Mouse (Mus musculus): Measurements from ENCODE around the gene Olfr469. TPM values are rescaled to one million over a fixed set of nuclear protein-coding genes. Genes with fewer than 3 reads are reported as not detected.
"Not testable (repeated sequence)": the region's sequence is repeated elsewhere in the genome, so short reads cannot be mapped to it uniquely, and the experiment has no call there.

The Olfr469 gene
- polyA plus RNA-seq (2012; rRNA removed): not detected in 2 replicates

GRCm38 (mm10) chr7:107825441-107825840, at the start of gene Olfr469:
Gene Olfr469 (minus strand): TSS chr7:107825541.
- not testable (repeated sequence) for H3K4me1 ChIP-seq (ENCODE audit: control insufficient read depth, insufficient read depth, insufficient read length, low read length); H3K27ac ChIP-seq (ENCODE audit: insufficient read depth, low read depth, low read length); H3K27me3 ChIP-seq (ENCODE audit: control insufficient read depth, insufficient read depth, low read length); H3K36me3 ChIP-seq (ENCODE audit: control insufficient read depth, insufficient read depth, low read length); H3K4me3 ChIP-seq (ENCODE audit: low read depth, low read length)

GRCm38 (mm10) chr7:107847390-107847789, 22.0 kb upstream of the Olfr469 start, which contains the start of gene Olfr470:
Gene Olfr470 (minus strand): TSS chr7:107847490.
- H3K27me3 ChIP-seq (ENCODE audit: control insufficient read depth, insufficient read depth, low read length); H3K4me1 ChIP-seq (ENCODE audit: control insufficient read depth, insufficient read depth, insufficient read length, low read length); H3K36me3 ChIP-seq (ENCODE audit: control insufficient read depth, insufficient read depth, low read length); H3K27ac ChIP-seq (ENCODE audit: insufficient read depth, low read depth, low read length); H3K4me3 ChIP-seq (ENCODE audit: low read depth, low read length): not testable (repeated sequence)
- 69% methylated on average over 1 of the region's 1 CpGs for WGBS

- no peaks in the 10 kb centered on the region for H3K27me3 ChIP-seq (ENCODE audit: control insufficient read depth, insufficient read depth, low read length)
- no peak overlapping the region for H3K27ac ChIP-seq (ENCODE audit: insufficient read depth, low read depth, low read length)
- no peak overlapping the region for H3K4me3 ChIP-seq (ENCODE audit: low read depth, low read length)
- WGBS: 75% methylated on average over 1 of the region's 1 CpGs
- no peaks in the 10 kb centered on the region for H3K36me3 ChIP-seq (ENCODE audit: control insufficient read depth, insufficient read depth, low read length)
- H3K4me1 ChIP-seq (ENCODE audit: control insufficient read depth, insufficient read depth, insufficient read length, low read length): no peaks in the 10 kb centered on the region
- TF ChIP-seq POLR2A (IDR thresholded peaks at IDR 0.05; ENCODE audit: low read depth, low read length): no peak
- TF ChIP-seq CTCF (IDR thresholded peaks at IDR 0.05; ENCODE audit: extremely low read depth, insufficient read length, insufficient replicate concordance, low read depth, low read length): no peak
Observed at GRCm38 (mm10) chr7:107841719-107842118, 16.4 kb upstream of the Olfr469 start.

- WGBS: 33% methylated on average over 2 of the region's 2 CpGs
- not testable (repeated sequence) for H3K36me3 ChIP-seq (ENCODE audit: control insufficient read depth, insufficient read depth, low read length); H3K27ac ChIP-seq (ENCODE audit: insufficient read depth, low read depth, low read length); H3K4me3 ChIP-seq (ENCODE audit: low read depth, low read length); H3K27me3 ChIP-seq (ENCODE audit: control insufficient read depth, insufficient read depth, low read length); H3K4me1 ChIP-seq (ENCODE audit: control insufficient read depth, insufficient read depth, insufficient read length, low read length)
Observed at GRCm38 (mm10) chr7:107823867-107824266, 1.5 kb downstream of the Olfr469 start.

- TF ChIP-seq POLR2A (IDR thresholded peaks at IDR 0.05; ENCODE audit: low read depth, low read length) (no peak), CTCF (IDR thresholded peaks at IDR 0.05; ENCODE audit: extremely low read depth, insufficient read length, insufficient replicate concordance, low read depth, low read length) (no peak)
Observed at GRCm38 (mm10) chr7:107819442-107819841, 5.9 kb downstream of the Olfr469 start.

GRCm38 (mm10) chr7:107811963-107812362, 13.4 kb downstream of the Olfr469 start, which contains the start of gene Olfr467:
Gene Olfr467 (plus strand): TSS chr7:107812263.
- Histone ChIP-seq H3K36me3 (ENCODE audit: control insufficient read depth, insufficient read depth, low read length) (no peaks in the 10 kb centered on the region), H3K27me3 (ENCODE audit: control insufficient read depth, insufficient read depth, low read length) (no peaks in the 10 kb centered on the region), H3K4me3 (ENCODE audit: low read depth, low read length) (no peak within 1 kb of the TSS), H3K4me1 (ENCODE audit: control insufficient read depth, insufficient read depth, insufficient read length, low read length) (no peaks in the 10 kb centered on the region), H3K27ac (ENCODE audit: insufficient read depth, low read depth, low read length) (no peak within 1 kb of the TSS)
- TF ChIP-seq POLR2A (IDR thresholded peaks at IDR 0.05; ENCODE audit: low read depth, low read length): no peak
- no peak for TF ChIP-seq CTCF (IDR thresholded peaks at IDR 0.05; ENCODE audit: extremely low read depth, insufficient read length, insufficient replicate concordance, low read depth, low read length)

More at GRCm38 (mm10) chr7:107819442-107819841, 5.9 kb downstream of the Olfr469 start:
- H3K36me3 ChIP-seq (ENCODE audit: control insufficient read depth, insufficient read depth, low read length): no peaks in the 10 kb centered on the region
- H3K4me3 ChIP-seq (ENCODE audit: low read depth, low read length): no peak overlapping the region
- H3K27me3 ChIP-seq (ENCODE audit: control insufficient read depth, insufficient read depth, low read length): no peaks in the 10 kb centered on the region
- no peak overlapping the region for H3K27ac ChIP-seq (ENCODE audit: insufficient read depth, low read depth, low read length)
- H3K4me1 ChIP-seq (ENCODE audit: control insufficient read depth, insufficient read depth, insufficient read length, low read length): no peaks in the 10 kb centered on the region

GRCm38 (mm10) chr7:107802138-107802537, 23.2 kb downstream of the Olfr469 start:
- Histone ChIP-seq H3K4me1 (ENCODE audit: control insufficient read depth, insufficient read depth, insufficient read length, low read length) (no peaks in the 10 kb centered on the region), H3K4me3 (ENCODE audit: low read depth, low read length) (no peak overlapping the region), H3K27ac (ENCODE audit: insufficient read depth, low read depth, low read length) (no peak overlapping the region), H3K27me3 (ENCODE audit: control insufficient read depth, insufficient read depth, low read length) (no peaks in the 10 kb centered on the region), H3K36me3 (ENCODE audit: control insufficient read depth, insufficient read depth, low read length) (no peaks in the 10 kb centered on the region)
- TF ChIP-seq CTCF (IDR thresholded peaks at IDR 0.05; ENCODE audit: extremely low read depth, insufficient read length, insufficient replicate concordance, low read depth, low read length) (no peak), POLR2A (IDR thresholded peaks at IDR 0.05; ENCODE audit: low read depth, low read length) (no peak)
- WGBS: 65% methylated on average over 3 of the region's 3 CpGs

GRCm38 (mm10) chr7:107801108-107801507, 24.2 kb downstream of the Olfr469 start, which contains the start of gene Ovch2:
Gene Ovch2 (minus strand): TSS chr7:107801208.
- Histone ChIP-seq H3K36me3 (ENCODE audit: control insufficient read depth, insufficient read depth, low read length) (no peaks in the 10 kb centered on the region), H3K4me1 (ENCODE audit: control insufficient read depth, insufficient read depth, insufficient read length, low read length) (no peaks in the 10 kb centered on the region), H3K4me3 (ENCODE audit: low read depth, low read length) (no peak within 1 kb of the TSS), H3K27me3 (ENCODE audit: control insufficient read depth, insufficient read depth, low read length) (no peaks in the 10 kb centered on the region), H3K27ac (ENCODE audit: insufficient read depth, low read depth, low read length) (no peak within 1 kb of the TSS)
- no peak for TF ChIP-seq CTCF (IDR thresholded peaks at IDR 0.05; ENCODE audit: extremely low read depth, insufficient read length, insufficient replicate concordance, low read depth, low read length)
- TF ChIP-seq POLR2A (IDR thresholded peaks at IDR 0.05; ENCODE audit: low read depth, low read length): no peak
- 79% methylated on average over 2 of the region's 2 CpGs for whole genome bisulfite sequencing
